Mouse (Mus musculus) hindbrain, embryonic 12.5 days (tissue): Measurements from ENCODE around the gene Fam178b. TPM values are rescaled to one million over a fixed set of nuclear protein-coding genes. Genes with fewer than 3 reads are reported as not detected.

ENCODE experiments used
- ATAC-seq: fragments of 200-750 bp; cut with Nextera tagmentation; 2 replicates; pipeline ENCODE4 v1.8.0; 2017; ENCODE audit warnings: moderate TSS enrichment; ENCODE audit not compliant: low FRiP score
- H3K27ac ChIP-seq: fragments of 300-500 bp; sonication (generic); 2 replicates; pipeline ENCODE4 v1.5.1; 2016; ENCODE audit warnings: mild to moderate bottlenecking
- H3K27me3 ChIP-seq: fragments of 300-500 bp; sonication (generic); 2 replicates; pipeline ENCODE4 v1.6.1; 2016; ENCODE audit warnings: mild to moderate bottlenecking
- H3K36me3 ChIP-seq: fragments of 300-500 bp; sonication (generic); 2 replicates; pipeline ENCODE4 v1.6.1; 2016; ENCODE audit warnings: mild to moderate bottlenecking
- H3K4me1 ChIP-seq: fragments of 300-500 bp; sonication (generic); 2 replicates; pipeline ENCODE4 v1.6.1; 2016
- H3K4me2 ChIP-seq: fragments of 300-500 bp; sonication (generic); replicated peaks from 2 replicates; pipeline ENCODE4 v1.6.1; 2016; ENCODE audit warnings: mild to moderate bottlenecking
- H3K4me3 ChIP-seq: fragments of 300-500 bp; sonication (generic); 2 replicates; pipeline ENCODE4 v1.5.1; 2016; ENCODE audit warnings: mild to moderate bottlenecking
- H3K9ac ChIP-seq: fragments of 300-500 bp; sonication (generic); 2 replicates; pipeline ENCODE4 v1.6.1; 2016; ENCODE audit warnings: mild to moderate bottlenecking, moderate library complexity
- H3K9me3 ChIP-seq: fragments of 300-500 bp; sonication (generic); replicated peaks from 2 replicates; pipeline ENCODE4 v1.6.1; 2016; ENCODE audit warnings: mild to moderate bottlenecking
- WGBS: fragments of 180-500 bp; shearing (Covaris S2); methylation state at CpG from one replicate; pipeline ENCODE4 v1.1.7; 2016; 5-methylcytosine and 5-hydroxymethylcytosine counted together
- polyA plus RNA-seq: library from polyadenylated mRNA; unstranded; fragments of >200 nt; fragmentation: Nextera tagmentation; extraction: Ambion mirVana; gene quantifications from 2 replicates; pipeline ENCODE4 v1.2.1, GENCODE M21; 2016

Fam178b gene
- polyA plus RNA-seq, 1 experiment from 2014 or later = 0.67 TPM

- Histone ChIP-seq H3K4me2 (no peak overlapping the region), H3K36me3 (peaks cover 37% of the 10 kb centered on the region), H3K27me3 (no peaks in the 10 kb centered on the region), H3K9me3 (no peaks in the 10 kb centered on the region), H3K27ac (no peak overlapping the region), H3K4me3 (no peak overlapping the region), H3K9ac (no peak overlapping the region), H3K4me1 (peaks cover 3% of the 10 kb centered on the region; the same call in 1 of the 2 replicates)
- WGBS = 93% methylated on average over 4 of the region's 4 CpGs
- ATAC-seq = no peak
Measured at GRCm38 (mm10) chr1:36529274-36529673, 153.7 kb downstream of the Fam178b start.

DNA sequence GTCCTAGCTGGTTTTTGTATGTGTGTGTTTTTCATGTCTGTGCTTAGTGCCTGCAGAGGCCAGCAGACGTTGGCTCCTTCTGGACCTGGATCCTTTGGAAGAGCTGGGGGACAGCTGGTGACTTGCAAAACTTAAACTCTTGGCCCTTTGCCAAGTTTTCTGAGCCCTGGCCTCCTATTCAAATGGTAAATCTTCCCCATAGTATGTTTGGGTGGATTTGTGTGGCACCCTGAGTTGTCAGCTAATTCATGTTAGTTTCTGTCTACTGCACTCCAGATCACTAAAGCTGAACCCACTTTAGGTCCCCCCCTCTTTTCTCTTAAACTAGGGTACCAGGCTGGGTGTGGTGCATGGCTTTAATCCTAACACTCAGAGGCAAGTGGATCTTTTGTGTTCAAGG is 154.6 kb downstream of the Fam178b start:
- Histone ChIP-seq H3K27ac (peak overlapping the region; percentile 40), H3K36me3 (peaks cover 46% of the 10 kb centered on the region), H3K4me2 (no peak overlapping the region), H3K4me1 (peaks cover 3% of the 10 kb centered on the region; the same call in 1 of the 2 replicates), H3K4me3 (no peak overlapping the region), H3K27me3 (no peaks in the 10 kb centered on the region), H3K9ac (no peak overlapping the region), H3K9me3 (no peaks in the 10 kb centered on the region)
- 21% methylated on average over 1 of the region's 1 CpGs for WGBS
- ATAC-seq = peak; percentile 39

- Histone ChIP-seq H3K4me3 (no peak overlapping the region), H3K4me2 (no peak overlapping the region), H3K4me1 (peaks cover 6% of the 10 kb centered on the region; the same call in 1 of the 2 replicates), H3K36me3 (peaks cover 60% of the 10 kb centered on the region), H3K9me3 (no peaks in the 10 kb centered on the region), H3K27ac (no peak overlapping the region), H3K9ac (no peak overlapping the region), H3K27me3 (no peaks in the 10 kb centered on the region)
- WGBS = 93% methylated on average over 10 of the region's 10 CpGs
- no peak for ATAC-seq
Measured at GRCm38 (mm10) chr1:36526903-36527302, 156.1 kb downstream of the Fam178b start.

DNA sequence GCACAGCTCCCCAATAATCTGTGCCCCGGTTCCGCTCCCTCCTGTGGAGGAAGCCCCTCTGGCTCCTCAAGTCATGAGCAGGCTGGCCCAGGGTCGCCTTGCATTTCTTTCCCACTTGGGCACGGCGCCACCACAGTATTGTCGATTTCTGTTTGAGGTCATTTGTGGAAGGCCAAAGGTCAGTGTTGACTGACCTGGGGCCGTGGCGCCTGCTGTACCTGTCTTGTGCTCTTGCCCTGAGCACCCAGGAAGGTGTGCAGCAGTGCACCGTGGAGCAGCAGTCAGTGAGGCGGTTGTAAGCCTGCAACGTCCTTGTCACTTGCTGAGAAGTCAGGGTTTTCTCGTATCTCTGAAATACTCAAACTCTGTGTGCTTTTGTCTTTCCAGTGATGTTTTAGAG is 157.2 kb downstream of the Fam178b start:
- 88% methylated on average over 12 of the region's 12 CpGs for WGBS

DNA sequence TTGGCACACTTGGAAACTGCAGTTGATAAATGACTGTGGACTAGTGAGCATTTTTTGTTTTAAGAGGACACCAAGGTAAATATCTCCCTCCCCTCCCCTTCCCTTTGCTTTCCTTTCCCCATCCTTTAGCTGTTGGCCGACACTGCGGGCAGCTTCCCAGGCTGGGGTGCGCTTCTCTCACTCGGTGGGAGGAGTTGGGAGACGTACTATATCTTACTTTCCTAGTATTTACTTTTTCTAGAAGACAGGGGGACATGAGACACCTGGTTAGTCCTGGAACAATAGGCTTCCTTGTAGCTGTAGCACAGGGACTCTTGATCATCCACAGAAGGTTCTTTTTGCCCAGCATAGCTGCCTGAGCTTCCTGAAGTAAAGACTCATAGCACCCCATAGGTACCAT is 158.9 kb downstream of the Fam178b start:
- Histone ChIP-seq H3K36me3 (peaks cover 76% of the 10 kb centered on the region), H3K9ac (no peak overlapping the region), H3K9me3 (no peaks in the 10 kb centered on the region), H3K27ac (no peak overlapping the region), H3K4me2 (no peak overlapping the region), H3K27me3 (no peaks in the 10 kb centered on the region), H3K4me3 (no peak overlapping the region), H3K4me1 (peaks cover 3% of the 10 kb centered on the region; the same call in 1 of the 2 replicates)
- 93% methylated on average over 5 of the region's 5 CpGs for whole genome bisulfite sequencing
- no peak for ATAC-seq

More for the DNA sequence above, 157.2 kb downstream of the Fam178b start:
- Histone ChIP-seq H3K4me1 (peaks cover 6% of the 10 kb centered on the region; the same call in 1 of the 2 replicates), H3K9ac (no peak overlapping the region), H3K4me3 (no peak overlapping the region), H3K27ac (no peak overlapping the region), H3K9me3 (no peaks in the 10 kb centered on the region), H3K4me2 (no peak overlapping the region), H3K36me3 (peaks cover 61% of the 10 kb centered on the region), H3K27me3 (no peaks in the 10 kb centered on the region)
- ATAC-seq = no peak

- ATAC-seq = peak; percentile 47
- Histone ChIP-seq H3K36me3 (peaks cover 78% of the 10 kb centered on the region), H3K27me3 (no peaks in the 10 kb centered on the region), H3K27ac (peak overlapping the region; percentile 57), H3K4me1 (peaks cover 3% of the 10 kb centered on the region; the same call in 1 of the 2 replicates), H3K9ac (no peak overlapping the region), H3K4me3 (no peak overlapping the region), H3K9me3 (no peaks in the 10 kb centered on the region), H3K4me2 (no peak overlapping the region)
- WGBS = 70% methylated on average over 9 of the region's 9 CpGs
Measured at GRCm38 (mm10) chr1:36523332-36524013, 159.5 kb downstream of the Fam178b start.

DNA sequence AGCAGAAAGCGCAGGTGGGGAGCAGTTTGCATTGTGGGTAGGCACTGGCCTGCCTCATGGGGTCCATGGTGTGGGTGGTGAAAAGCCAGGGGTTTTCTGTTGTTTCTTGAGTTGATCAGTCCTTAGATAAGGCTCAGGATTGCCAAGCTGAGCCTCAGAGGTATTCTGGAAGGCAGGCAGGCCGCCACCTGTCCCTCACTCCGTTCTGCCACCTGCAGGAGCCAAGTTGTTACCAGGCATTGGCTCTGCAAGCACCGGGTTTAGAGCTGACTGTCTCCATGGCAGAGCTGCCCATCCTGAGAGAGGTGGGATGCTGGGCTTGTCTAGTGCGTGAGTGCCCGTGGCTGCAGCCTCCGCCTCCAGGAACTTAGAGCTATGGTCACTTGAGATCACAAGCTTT is 160.8 kb downstream of the Fam178b start:
- no peaks in the 10 kb centered on the region for H3K27me3 ChIP-seq
- peaks cover 84% of the 10 kb centered on the region for H3K36me3 ChIP-seq
- no peak overlapping the region for H3K4me2 ChIP-seq
- H3K4me3 ChIP-seq = no peak overlapping the region
- no peak for ATAC-seq
- peaks cover 3% of the 10 kb centered on the region; the same call in 1 of the 2 replicates for H3K4me1 ChIP-seq
- no peaks in the 10 kb centered on the region for H3K9me3 ChIP-seq
- no peak overlapping the region for H3K27ac ChIP-seq
- H3K9ac ChIP-seq = no peak overlapping the region
- WGBS = 93% methylated on average over 7 of the region's 7 CpGs

GRCm38 (mm10) chr1:36519626-36520025 is 163.4 kb downstream of the Fam178b start:
- WGBS = 84% methylated on average over 11 of the region's 11 CpGs
- no peak overlapping the region for H3K4me3 ChIP-seq
- H3K4me2 ChIP-seq = no peak overlapping the region
- H3K9me3 ChIP-seq = no peaks in the 10 kb centered on the region
- H3K27ac ChIP-seq = no peak overlapping the region
- peaks cover 14% of the 10 kb centered on the region for H3K4me1 ChIP-seq
- H3K36me3 ChIP-seq = peaks cover 68% of the 10 kb centered on the region
- no peak for ATAC-seq
- H3K9ac ChIP-seq = no peak overlapping the region
- no peaks in the 10 kb centered on the region for H3K27me3 ChIP-seq

GRCm38 (mm10) chr1:36518259-36518658 is 164.7 kb downstream of the Fam178b start:
- Histone ChIP-seq H3K9ac (no peak overlapping the region), H3K36me3 (peaks cover 57% of the 10 kb centered on the region), H3K4me3 (no peak overlapping the region), H3K4me2 (no peak overlapping the region), H3K27me3 (no peaks in the 10 kb centered on the region), H3K4me1 (peaks cover 26% of the 10 kb centered on the region), H3K9me3 (no peaks in the 10 kb centered on the region), H3K27ac (no peak overlapping the region)
- no peak for ATAC-seq
- 89% methylated on average over 3 of the region's 3 CpGs for WGBS

GRCm38 (mm10) chr1:36513718-36514117 is 169.3 kb downstream of the Fam178b start:
- peak overlapping the region; percentile 96 for H3K4me3 ChIP-seq
- H3K36me3 ChIP-seq = peaks cover 16% of the 10 kb centered on the region
- no peaks in the 10 kb centered on the region for H3K9me3 ChIP-seq
- 43% methylated on average over 2 of the region's 2 CpGs for WGBS
- peak overlapping the region; percentile 80 for H3K4me2 ChIP-seq
- H3K27ac ChIP-seq = no peak overlapping the region
- no peaks in the 10 kb centered on the region for H3K27me3 ChIP-seq
- H3K9ac ChIP-seq = no peak overlapping the region
- no peak for ATAC-seq
- H3K4me1 ChIP-seq = peaks cover 28% of the 10 kb centered on the region

GRCm38 (mm10) chr1:36513310-36513709 is 169.7 kb downstream of the Fam178b start:
- Histone ChIP-seq H3K4me1 (peaks cover 28% of the 10 kb centered on the region), H3K9me3 (no peaks in the 10 kb centered on the region), H3K4me2 (peak overlapping the region; percentile 80), H3K4me3 (peak overlapping the region; percentile 96), H3K27me3 (no peaks in the 10 kb centered on the region), H3K9ac (peak overlapping the region; percentile 93), H3K27ac (no peak overlapping the region; the same call in 1 of the 2 replicates), H3K36me3 (peaks cover 14% of the 10 kb centered on the region)
- 9% methylated on average over 1 of the region's 1 CpGs for WGBS
- ATAC-seq = no peak

DNA sequence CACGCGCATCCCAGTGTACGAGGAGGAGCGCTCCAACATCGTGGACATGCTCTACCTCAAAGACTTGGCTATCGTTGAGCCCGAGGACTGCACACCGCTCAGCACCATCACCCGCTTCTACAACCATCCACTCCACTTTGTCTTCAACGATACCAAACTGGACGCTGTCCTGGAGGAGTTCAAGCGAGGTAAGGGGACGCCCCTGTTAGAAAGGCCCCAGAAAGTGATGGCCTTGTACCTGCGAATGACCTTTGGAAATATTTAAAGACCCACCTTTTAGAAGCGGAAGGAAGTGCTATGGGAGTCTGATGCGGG is 170.1 kb downstream of the Fam178b start:
- Histone ChIP-seq H3K27ac (peak overlapping the region; percentile 99), H3K4me1 (peaks cover 28% of the 10 kb centered on the region), H3K36me3 (peaks cover 10% of the 10 kb centered on the region), H3K27me3 (no peaks in the 10 kb centered on the region), H3K4me3 (peak overlapping the region; percentile 96), H3K4me2 (peak overlapping the region; percentile 80), H3K9me3 (no peaks in the 10 kb centered on the region), H3K9ac (peak overlapping the region; percentile 93)
- no peak for ATAC-seq
- WGBS = under 1% methylated on average over 16 of the region's 16 CpGs
